Mouse (Mus musculus) heart, adult 10 weeks (tissue): ENCODE data around the gene 2310079G19Rik. TPM values are rescaled to one million over a fixed set of nuclear protein-coding genes. Genes with fewer than 3 reads are reported as not detected.

Source experiments
- polyA plus RNA-seq: library from polyadenylated mRNA; stranded (reverse); fragments of 350-450 nt; fragmentation: Illumina TruSeq; extraction: RNeasy Lipid Tissue Mini Kit (QIAGEN cat#74804); gene quantifications from one replicate; pipeline ENCODE4 v1.2.3, GENCODE M21; 2014; ENCODE audit warnings: low read depth, low replicate concordance

Gene 2310079G19Rik
- not detected for polyA plus RNA-seq

GRCm38 (mm10) chr16:88627566-88627965 is at the start of gene 2310079G19Rik:
Gene 2310079G19Rik (minus strand): TSS chr16:88627666.

DNA sequence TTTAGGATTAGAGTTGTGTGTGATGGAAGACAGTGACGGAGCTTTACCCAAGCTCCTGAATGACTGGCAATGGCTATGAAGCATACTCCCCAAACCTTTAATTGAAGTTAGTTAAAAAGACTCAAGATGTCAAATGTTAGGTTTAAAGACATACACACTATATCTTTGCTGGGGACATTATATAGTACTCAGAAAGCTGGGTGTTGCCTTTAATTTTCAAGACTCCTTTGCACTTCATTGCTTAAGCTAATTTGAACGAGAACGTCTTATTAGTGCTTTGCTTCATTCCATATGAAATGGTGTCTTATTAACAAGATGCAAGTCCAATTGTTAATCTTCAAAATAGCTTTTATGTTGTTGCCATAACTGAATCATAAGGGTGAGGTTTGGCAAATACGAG is 44.1 kb upstream of the 2310079G19Rik start, which contains the start of gene Krtap27-1:
TSS of gene Krtap27-1 (minus strand) at position 101 of the 400 bp plus-strand sequence.

DNA sequence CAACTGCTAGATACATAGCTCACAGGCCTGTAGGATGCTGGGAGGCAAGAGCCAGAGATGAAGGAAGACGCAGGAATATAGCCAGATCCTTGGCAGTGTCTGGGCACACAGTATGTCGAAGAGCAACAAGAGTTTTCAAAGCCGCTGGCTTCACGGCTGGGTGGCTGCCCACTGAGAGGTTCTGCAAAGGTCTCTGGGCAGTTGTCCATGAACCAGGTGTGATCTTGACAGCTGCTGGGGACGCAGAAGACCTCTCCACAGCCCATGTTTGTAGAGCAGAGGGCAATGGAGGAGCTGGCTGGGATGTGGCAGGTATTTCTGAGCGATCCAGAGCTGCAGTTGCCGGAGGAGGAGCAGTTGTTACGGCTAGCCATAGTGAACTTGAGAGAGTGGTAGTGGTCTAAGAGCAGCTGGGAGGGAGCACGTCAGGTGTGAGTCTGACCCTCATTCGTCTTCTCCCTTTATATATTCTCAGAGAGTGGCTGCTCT is 19.9 kb upstream of the 2310079G19Rik start, which contains the start of gene Krtap26-1:
TSS of gene Krtap26-1 (minus strand) at position 439 of the 489 bp plus-strand sequence.

DNA sequence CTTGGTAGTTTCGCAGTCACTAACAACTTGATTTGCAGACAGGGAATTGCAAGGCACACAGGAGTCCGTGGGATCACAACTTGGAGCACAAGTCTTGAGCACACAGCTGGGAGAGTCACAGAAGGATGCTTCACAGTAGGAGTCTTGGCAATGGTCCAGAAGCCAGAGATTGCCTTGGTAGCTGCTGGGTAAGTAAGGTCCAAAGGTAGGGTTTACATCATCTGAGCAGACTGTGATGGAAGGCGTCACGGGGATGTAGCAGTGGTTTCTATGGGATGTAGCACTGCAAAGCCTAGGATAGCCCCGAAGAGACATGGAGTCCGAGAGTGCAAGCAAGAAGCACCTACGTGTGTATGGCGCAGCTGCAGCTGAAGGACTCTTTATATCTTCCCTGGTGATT is 15.5 kb downstream of the 2310079G19Rik start, which contains the start of gene Krtap24-1:
TSS of gene Krtap24-1 (minus strand) at position 358 of the 400 bp plus-strand sequence.

Other genes starting within 250 kb of the 2310079G19Rik start
- gene Cldn17, start 120.7 kb downstream of the 2310079G19Rik start, polyA plus RNA-seq = not detected
- gene Cldn8, start 64.5 kb downstream of the 2310079G19Rik start, polyA plus RNA-seq = not detected
- gene Krtap24-1, start 15.4 kb downstream of the 2310079G19Rik start, polyA plus RNA-seq = not detected
- gene Krtap26-1, start 20.1 kb upstream of the 2310079G19Rik start, polyA plus RNA-seq = not detected
- gene Krtap27-1, start 44.0 kb upstream of the 2310079G19Rik start, polyA plus RNA-seq = not detected
- not detected for gene 2310061N02Rik, start 80.3 kb upstream of the 2310079G19Rik start, polyA plus RNA-seq
- gene Krtap13-1, start 101.2 kb upstream of the 2310079G19Rik start, polyA plus RNA-seq = not detected
- gene Krtap13, start 124.0 kb upstream of the 2310079G19Rik start, polyA plus RNA-seq = not detected
- gene 2310034C09Rik, start 131.2 kb upstream of the 2310079G19Rik start, polyA plus RNA-seq = not detected
- gene 2310057N15Rik, start 146.5 kb upstream of the 2310079G19Rik start, polyA plus RNA-seq = not detected
- not detected for gene Gm5965, start 150.2 kb upstream of the 2310079G19Rik start, polyA plus RNA-seq
- not detected for gene Gm20741, start 184.6 kb upstream of the 2310079G19Rik start, polyA plus RNA-seq
- gene Krtap15, start 192.5 kb upstream of the 2310079G19Rik start, polyA plus RNA-seq = not detected
- gene Krtap14, start 198.5 kb upstream of the 2310079G19Rik start, polyA plus RNA-seq = not detected
- not detected for gene Krtap19-1, start 241.7 kb upstream of the 2310079G19Rik start, polyA plus RNA-seq
- gene Krtap19-2, start 246.6 kb upstream of the 2310079G19Rik start, polyA plus RNA-seq = not detected